Mouse (Mus musculus) gastrocnemius, postnatal 36 days (tissue): Measurements from ENCODE around the gene Ryr2. TPM values are rescaled to one million over a fixed set of nuclear protein-coding genes. Genes with fewer than 3 reads are reported as not detected.
"Not testable (repeated sequence)": the region's sequence is repeated elsewhere in the genome, so short reads cannot be mapped to it uniquely, and the experiment has no call there.

Experiments used
- DNase-seq, 2 experiments: peaks; one replicate each; pipeline ENCODE4 v3.0.0; 2022
- intact Hi-C: fragments of 180-260 bp; cut with DNase I; formaldehyde crosslinking; loops from one replicate; pipeline ENCODE4 v1.15.1; 2025
- total RNA-seq, 2 experiments: library from RNA; stranded (reverse); gene quantifications; 2 replicates each; pipeline ENCODE4 v1.2.3; 2021

Ryr2 gene
- total RNA-seq, 2 experiments from 2014 or later: 0.10 to 0.12 TPM

GRCm38 (mm10) chr13:11959488-11960174 is 147.1 kb downstream of the Ryr2 start:
- DNase-seq: no peak
- intact Hi-C loops: no loop called here

DNA sequence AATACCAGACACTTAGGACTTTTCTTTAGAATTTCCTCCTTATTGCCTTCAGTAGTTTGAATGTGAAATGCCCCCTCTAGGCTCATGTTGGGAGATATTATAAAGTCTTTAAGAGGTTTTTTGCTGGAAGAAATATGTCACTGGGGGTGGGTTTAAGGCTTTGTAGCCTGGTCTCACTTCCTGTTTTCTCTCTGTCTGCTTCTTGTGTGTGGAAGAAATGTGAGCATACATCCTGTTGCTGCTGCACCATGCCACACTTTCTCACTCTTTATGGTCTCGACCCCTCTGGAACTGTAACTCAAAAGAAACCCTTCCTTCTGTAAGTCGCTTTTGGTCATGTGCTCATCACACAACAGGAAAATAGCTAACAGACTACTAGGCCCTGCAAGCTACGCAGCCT is 147.9 kb downstream of the Ryr2 start:
- intact Hi-C loops: no loop called here
- DNase-seq: no peak

DNA sequence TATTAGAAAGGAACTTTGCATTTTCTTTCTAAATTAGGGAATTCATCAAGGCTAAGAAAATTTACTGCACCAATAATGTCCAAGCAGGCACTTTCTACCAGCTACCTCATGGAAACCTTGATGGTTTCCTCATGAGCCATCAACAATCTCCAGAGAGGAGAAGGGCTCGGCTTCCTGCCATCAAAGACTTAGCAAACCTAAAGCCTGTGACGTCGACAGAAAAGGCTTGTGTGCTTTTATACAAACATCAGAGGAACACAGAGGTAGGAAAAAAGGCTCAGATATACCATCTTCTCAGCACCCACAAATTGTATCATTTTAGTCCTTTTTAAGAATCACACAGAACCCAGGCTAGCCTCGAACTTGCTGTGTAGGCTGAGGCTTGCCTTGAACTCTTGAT is 148.5 kb downstream of the Ryr2 start:
- intact Hi-C loops: no loop called here
- DNase-seq: no peak

GRCm38 (mm10) chr13:11951951-11952350 is 154.8 kb downstream of the Ryr2 start:
- intact Hi-C loops: no loop called here

GRCm38 (mm10) chr13:11945740-11946139 is 161.0 kb downstream of the Ryr2 start:
- no peak for DNase-seq

More at GRCm38 (mm10) chr13:11951951-11952350, 154.8 kb downstream of the Ryr2 start:
- DNase-seq: no peak

DNA sequence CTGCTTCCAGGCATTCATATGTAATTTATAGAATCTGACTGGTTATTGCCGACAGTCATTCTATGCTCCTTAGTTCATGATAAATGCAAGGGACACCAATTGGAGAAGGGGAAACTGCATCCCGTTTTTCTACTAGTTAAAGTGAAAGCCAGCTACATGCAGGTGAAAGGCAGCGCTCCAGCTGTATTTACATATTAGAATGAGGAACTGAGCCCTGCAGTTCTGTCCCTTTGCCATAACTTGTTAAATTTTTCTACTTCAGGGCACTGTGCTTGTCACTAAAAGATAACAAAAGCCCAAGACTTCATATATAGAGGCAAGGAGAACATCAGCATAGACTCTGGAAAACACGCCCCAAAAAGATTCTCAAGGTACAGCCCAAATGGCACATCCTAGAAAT is 165.0 kb downstream of the Ryr2 start:
- DNase-seq: no peak
- intact Hi-C loops: no loop called here

More at GRCm38 (mm10) chr13:11945740-11946139, 161.0 kb downstream of the Ryr2 start:
- intact Hi-C loops: no loop called here

GRCm38 (mm10) chr13:11934297-11935060 is 172.3 kb downstream of the Ryr2 start:
- intact Hi-C loops: not testable (repeated sequence)

DNA sequence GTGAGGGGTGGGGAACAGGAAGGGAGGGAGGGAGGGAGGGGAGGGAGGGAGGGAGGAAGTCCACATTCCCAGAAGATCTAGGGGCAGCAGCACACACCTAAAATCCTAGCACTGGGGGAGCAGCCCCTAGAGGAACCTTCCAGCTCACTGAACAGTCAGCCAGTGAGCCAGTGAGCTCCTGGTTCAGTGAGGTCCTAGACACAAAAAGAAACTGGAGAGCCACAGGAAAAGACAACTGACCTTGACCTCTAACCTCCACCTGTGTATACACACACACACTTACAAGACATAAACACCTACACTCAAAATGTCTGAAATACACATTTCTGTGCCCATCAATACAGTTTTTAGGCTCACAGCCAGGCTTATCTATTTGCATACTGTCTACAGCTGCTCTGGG is 173.4 kb downstream of the Ryr2 start:
- intact Hi-C loops: no loop called here
- no peak for DNase-seq

More at GRCm38 (mm10) chr13:11934297-11935060, 172.3 kb downstream of the Ryr2 start:
- not testable (repeated sequence) for DNase-seq

DNA sequence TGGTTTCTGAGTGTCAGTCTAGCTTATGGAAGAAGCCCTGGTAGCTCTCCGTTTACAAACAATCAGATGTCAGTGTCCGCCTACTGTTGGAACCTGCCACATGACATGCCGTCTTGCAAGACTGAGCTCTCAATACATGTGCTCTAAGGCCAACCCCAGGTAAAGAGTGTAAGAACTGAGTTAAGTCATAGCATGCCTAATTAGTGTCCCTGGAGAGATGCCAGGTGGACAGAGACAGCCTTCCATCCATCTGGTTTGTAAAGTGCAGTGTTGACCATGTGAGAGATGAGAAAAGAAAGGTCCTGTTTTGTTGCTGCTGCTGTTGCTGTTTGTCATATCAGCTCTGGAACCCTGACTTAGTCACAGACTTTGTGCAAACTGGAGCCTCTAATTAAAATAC is 178.0 kb downstream of the Ryr2 start:
- DNase-seq: no peak
- intact Hi-C loops: no loop called here

- no peak for DNase-seq
- intact Hi-C loops: no loop called here
These were observed 179.0 kb downstream of the Ryr2 start for GRCm38 (mm10) chr13:11927727-11928126.

DNA sequence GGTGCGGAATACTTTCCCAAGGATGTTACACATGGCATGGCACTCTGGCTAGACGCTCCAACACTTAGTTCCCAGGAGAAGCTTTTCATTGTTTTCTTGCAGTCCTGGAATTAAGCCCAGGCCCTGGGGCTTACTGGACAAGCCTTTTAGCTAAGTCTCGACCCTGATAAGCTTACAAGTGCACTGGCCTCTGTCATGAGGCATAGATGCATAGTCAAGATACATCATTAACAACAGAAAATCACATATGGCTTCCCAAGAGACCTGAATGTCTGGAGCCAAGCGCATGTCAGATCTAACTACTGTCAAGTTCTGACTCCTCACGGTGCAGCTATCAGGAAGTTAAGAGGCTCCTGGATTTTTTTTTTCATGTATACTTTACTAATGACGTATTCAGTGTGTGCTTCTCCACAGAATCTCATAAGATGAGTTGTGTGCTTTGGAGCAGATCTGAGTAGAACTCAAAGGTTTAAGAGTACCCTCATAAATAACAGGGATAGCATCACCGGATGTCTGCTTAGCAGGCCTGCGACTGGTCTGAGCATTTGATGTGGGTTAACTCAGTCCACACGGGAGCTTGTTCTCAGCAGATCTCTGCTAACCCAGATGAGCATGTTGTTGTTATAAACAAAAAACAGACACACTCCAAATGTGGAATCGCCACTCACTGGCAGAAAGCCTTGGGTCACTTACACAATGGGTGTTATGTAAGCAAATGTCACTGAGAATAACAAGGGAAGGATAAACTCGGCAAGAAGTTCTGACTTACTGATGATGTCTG is 179.8 kb downstream of the Ryr2 start:
- DNase-seq: no peak

DNA sequence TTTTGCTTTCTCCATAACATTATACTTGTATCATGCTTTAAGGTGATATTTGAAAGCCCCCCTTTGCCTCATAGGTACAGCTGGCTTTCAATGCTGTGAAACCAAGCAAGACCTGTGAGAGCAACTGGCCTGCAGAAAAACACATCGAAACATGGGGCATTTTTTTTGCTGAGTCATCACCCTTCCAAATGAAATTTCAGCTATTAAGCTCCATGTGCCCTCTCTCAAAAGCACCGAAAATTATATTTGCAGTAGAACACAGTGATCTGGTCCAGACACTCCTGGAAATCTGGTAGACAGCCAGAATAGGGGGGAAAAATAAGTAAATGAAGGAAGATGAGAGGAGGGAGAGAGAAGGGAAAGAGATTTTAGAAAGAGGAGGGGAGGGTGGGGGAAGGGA is 180.5 kb downstream of the Ryr2 start:
- DNase-seq: no peak
- intact Hi-C loops: no loop called here

More for the DNA sequence above, 179.8 kb downstream of the Ryr2 start:
- intact Hi-C loops: no loop called here

DNA sequence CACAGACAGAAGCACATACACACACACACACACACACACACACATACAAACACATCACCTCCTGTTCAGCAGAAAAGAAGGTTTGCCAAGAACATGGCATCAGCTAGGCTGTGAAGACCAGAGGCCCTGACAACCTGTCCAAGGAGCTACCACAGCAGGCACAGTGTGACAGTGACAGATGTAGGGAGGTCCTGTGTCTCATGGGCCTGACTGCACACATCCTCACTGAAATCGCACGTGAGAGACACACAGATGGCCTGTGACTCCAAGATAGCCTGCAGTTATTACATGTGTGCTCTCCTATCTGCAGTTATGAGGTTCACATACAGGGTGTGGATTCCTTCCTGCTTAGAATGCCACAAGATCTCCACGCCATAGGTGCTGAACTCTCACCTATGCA is 182.0 kb downstream of the Ryr2 start:
- intact Hi-C loops: no loop called here
- DNase-seq: no peak

- intact Hi-C loops: no loop called here
- DNase-seq: no peak
These were observed 186.2 kb downstream of the Ryr2 start for GRCm38 (mm10) chr13:11920495-11920894.

- no peak for DNase-seq
- intact Hi-C loops: no loop called here
These were observed 187.3 kb downstream of the Ryr2 start for GRCm38 (mm10) chr13:11919448-11919847.

DNA sequence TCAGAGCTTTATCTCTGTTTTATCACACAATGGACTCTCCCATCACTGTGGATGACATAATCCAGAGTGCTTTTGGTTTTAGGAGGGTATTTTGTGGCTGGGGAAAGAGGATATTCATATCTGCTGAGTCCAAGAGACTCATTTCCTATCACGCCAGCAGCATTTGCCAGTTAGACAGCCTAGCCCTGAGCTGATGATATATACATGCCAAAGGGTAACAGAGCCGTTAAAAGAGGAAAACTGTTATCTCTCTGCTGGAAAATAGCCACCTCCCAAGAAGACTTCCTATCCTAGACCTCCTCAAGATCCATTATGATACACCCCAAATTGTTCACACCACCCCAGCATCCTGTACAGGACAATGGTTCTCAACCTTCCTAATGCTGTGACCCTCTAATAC is 191.1 kb downstream of the Ryr2 start:
- no peak for DNase-seq
- intact Hi-C loops: no loop called here

DNA sequence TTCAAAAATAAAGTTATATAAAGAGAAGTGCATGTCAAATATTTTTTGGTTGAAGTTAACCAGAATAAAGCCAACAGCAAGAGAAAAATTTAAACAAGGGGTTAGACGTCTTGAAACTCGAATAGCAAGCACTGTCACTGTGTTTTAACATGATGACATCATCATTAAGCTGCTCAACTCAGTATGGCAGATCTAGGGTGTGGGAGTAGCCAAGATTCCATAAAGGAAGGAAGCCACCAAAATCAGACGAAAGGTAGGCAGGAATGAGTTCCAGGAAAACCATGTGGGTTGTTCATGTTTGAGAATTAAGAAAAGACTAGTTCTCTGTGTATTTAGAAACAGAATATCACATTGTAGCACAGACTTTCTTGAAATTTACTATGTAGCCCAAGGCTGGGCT is 192.1 kb downstream of the Ryr2 start:
- no peak for DNase-seq
- intact Hi-C loops: no loop called here

GRCm38 (mm10) chr13:11912208-11912607 is 194.5 kb downstream of the Ryr2 start:
- intact Hi-C loops: no loop called here
- DNase-seq: no peak

GRCm38 (mm10) chr13:11908123-11908522 is 198.6 kb downstream of the Ryr2 start:
- intact Hi-C loops: no loop called here
- no peak for DNase-seq

GRCm38 (mm10) chr13:11905126-11905525 is 201.6 kb downstream of the Ryr2 start:
- intact Hi-C loops: no loop called here
- no peak for DNase-seq

DNA sequence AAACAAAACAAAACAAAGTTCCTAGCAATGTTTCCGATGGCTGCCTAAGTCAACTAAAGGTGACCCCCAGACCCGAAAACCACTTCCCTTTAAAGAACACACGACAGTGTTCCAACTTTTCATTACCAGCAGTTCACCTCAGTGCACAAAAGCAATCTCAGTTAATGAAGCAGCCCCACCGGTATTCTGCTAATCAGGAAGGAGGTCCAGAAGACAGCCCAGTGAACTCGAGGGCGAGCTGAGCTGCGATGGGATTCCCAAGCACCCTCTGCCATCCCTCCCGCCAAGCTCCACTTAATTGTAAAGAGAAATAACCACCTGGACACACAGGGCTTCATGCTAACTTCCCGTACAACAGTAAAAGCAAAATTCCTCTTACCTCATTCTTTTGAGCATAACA is 203.5 kb downstream of the Ryr2 start:
- intact Hi-C loops: no loop called here
- DNase-seq: no peak
